Comparison of ENCODE assay signal across 12 mouse cellular contexts in the genomic region with DNA sequence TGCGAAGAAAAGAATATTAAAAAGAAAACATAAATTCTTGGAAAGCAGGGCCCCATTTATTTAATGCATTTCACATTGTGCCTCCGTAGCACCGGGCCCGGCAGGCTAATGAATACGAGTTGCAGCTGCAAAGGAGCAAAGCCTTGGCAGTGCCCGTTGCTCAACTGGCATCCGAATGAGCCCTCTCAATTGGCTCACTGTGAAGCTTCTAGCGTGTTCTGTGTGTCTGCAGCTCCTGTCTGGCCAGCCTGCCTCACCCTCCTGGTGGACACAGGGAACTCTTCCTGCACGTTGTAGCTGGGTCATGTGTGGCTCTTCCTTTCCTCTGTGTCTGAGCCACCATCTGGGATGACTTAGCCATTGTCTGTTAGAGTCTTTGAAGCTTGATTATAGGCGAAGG.
DNase-seq lines count a peak whose midpoint lies in the region; ATAC-seq lines count a peak whose summit lies in the region.
"Had no signal": no experiment of that assay in that cellular context is flagged by ENCODE, and none has a peak within 500 bp of the region (broad histone marks: within the 10 kb centered on the region; RNA-seq: fewer than 3 reads in every experiment).

No protein-coding gene starts in this region.

- H3K4me1 ChIP-seq in limb, embryonic 11.5 days (ENCODE audit: control insufficient read depth, insufficient read depth, low read length), result no peaks in the 10 kb centered on the region
- H3K4me1 ChIP-seq in limb, embryonic 10.5 days, result peaks cover 5% of the 10 kb centered on the region; the same call in 1 of the 2 replicates
- H3K4me1 ChIP-seq: liver, embryonic 15.5 days; megakaryocyte, embryonic 14.5 days had no signal

- no peak for ATAC-seq in limb, embryonic 11.5 days (ENCODE audit: insufficient number of reproducible peaks, low FRiP score, low TSS enrichment, low read depth)
- no peak for ATAC-seq in monocyte, adult 5-6 weeks (replicated peaks; ENCODE audit: insufficient number of reproducible peaks, low FRiP score, low TSS enrichment, poor library complexity, severe bottlenecking)

- H3K36me3 ChIP-seq in limb, embryonic 11.5 days (ENCODE audit: control insufficient read depth, insufficient read depth, low read length), result no peaks in the 10 kb centered on the region
- H3K36me3 ChIP-seq in limb, embryonic 10.5 days, result no peaks in the 10 kb centered on the region
- H3K36me3 ChIP-seq: liver, embryonic 15.5 days had no signal

- WGBS in limb, embryonic 11.5 days, result 51% methylated on average over 10 of the region's 10 CpGs
- 57% methylated on average over 10 of the region's 10 CpGs for WGBS in limb, embryonic 10.5 days

- H3K9me3 ChIP-seq in limb, embryonic 11.5 days (ENCODE audit: control insufficient read depth, low read length), result no peaks in the 10 kb centered on the region
- H3K9me3 ChIP-seq in limb, embryonic 10.5 days (replicated peaks), result no peaks in the 10 kb centered on the region
- H3K9me3 ChIP-seq: liver, embryonic 15.5 days had no signal

- H3K4me2 ChIP-seq in limb, embryonic 11.5 days (ENCODE audit: low read depth, severe bottlenecking), result no peak overlapping the region
- H3K4me2 ChIP-seq: liver, embryonic 15.5 days had no signal

- no peak overlapping the region for H3K4me3 ChIP-seq in limb, embryonic 11.5 days (ENCODE audit: low read depth, low read length)
- no peak overlapping the region for H3K4me3 ChIP-seq in limb, embryonic 10.5 days
- H3K4me3 ChIP-seq: liver, embryonic 15.5 days; megakaryocyte, embryonic 14.5 days had no signal

- no peaks in the 10 kb centered on the region for H3K27me3 ChIP-seq in limb, embryonic 11.5 days (ENCODE audit: control insufficient read depth, insufficient read depth, low read length)
- H3K27me3 ChIP-seq in limb, embryonic 10.5 days (ENCODE audit: low read depth, poor library complexity, severe bottlenecking), result no peaks in the 10 kb centered on the region
- H3K27me3 ChIP-seq: liver, embryonic 15.5 days; megakaryocyte, embryonic 14.5 days had no signal

- no peak overlapping the region for H3K27ac ChIP-seq in limb, embryonic 11.5 days (replicated peaks; ENCODE audit: low read depth, low read length)
- no peak overlapping the region for H3K27ac ChIP-seq in limb, embryonic 10.5 days
- H3K27ac ChIP-seq: liver, embryonic 15.5 days had no signal

- peak; percentile 55 to 74 for DNase-seq in cerebellum, postnatal 10 days
- no peak for DNase-seq in cerebellum, adult 8-10 months
- DNase-seq in limb, embryonic 11.5 days (ENCODE audit: low spot score), result peak; percentile 19
- DNase-seq in limb, embryonic 10.5 days (ENCODE audit: low spot score), result no peak
- DNase-seq in frontal cortex, postnatal 10 days (ENCODE audit: low spot score in 2 of 2), result peak; percentile 19 to 23
- peak; percentile 22 for DNase-seq in right cerebral cortex, postnatal 14 days
- DNase-seq in kidney, postnatal 14 days, result no peak
- DNase-seq: kidney, postnatal 10 days; thymus, postnatal 25 days had no signal

- H3K9ac ChIP-seq in limb, embryonic 11.5 days (ENCODE audit: low read length), result no peak overlapping the region
- H3K9ac ChIP-seq: liver, embryonic 15.5 days had no signal

Comparison
In these comparisons a context has a peak if more than half of its experiments do, and no peak if none do; other contexts are left out.
1. DNase-seq: peak in cerebellum, postnatal 10 days (2 of 2), limb, embryonic 11.5 days (single experiment), frontal cortex, postnatal 10 days (2 of 2) and right cerebral cortex, postnatal 14 days (single experiment); none in cerebellum, adult 8-10 months (single experiment), limb, embryonic 10.5 days (single experiment) and kidney, postnatal 14 days (single experiment).